Mouse (Mus musculus): Measurements from ENCODE around the gene App. TPM values are rescaled to one million over a fixed set of nuclear protein-coding genes. Genes with fewer than 3 reads are reported as not detected.

Gene App
- total RNA-seq, 2 experiments from 2014 or later: 0.83 to 2.8 TPM

DNA sequence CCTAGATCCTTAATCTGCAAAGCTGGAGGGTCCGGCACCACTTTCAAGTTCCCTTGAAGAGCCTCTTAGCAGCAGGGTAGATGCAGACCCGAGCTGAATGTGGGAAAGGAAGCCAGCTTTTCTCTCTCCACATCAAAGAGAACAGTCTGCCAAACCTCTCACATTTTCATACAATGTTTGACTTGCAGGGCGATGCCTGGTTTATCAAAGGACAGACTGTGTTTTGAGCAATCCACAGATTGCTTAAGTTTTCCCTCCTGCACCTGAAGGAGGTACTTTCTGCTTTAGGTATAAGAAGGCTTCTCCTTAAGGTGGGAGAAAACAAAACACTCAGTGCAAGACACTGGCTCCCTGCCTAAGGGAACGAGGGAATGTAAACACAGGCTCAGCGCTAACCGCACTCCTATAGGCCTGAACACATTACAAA, 178.1 kb downstream of the App start:
- ATAC-seq (replicated peaks; ENCODE audit: low FRiP score, low TSS enrichment, poor library complexity, severe bottlenecking): no peak

- no peak for ATAC-seq (replicated peaks; ENCODE audit: low FRiP score, low TSS enrichment, poor library complexity, severe bottlenecking)
Observed at GRCm38 (mm10) chr16:84992888-84993287, 180.7 kb downstream of the App start.

- ATAC-seq (replicated peaks; ENCODE audit: low FRiP score, low TSS enrichment, poor library complexity, severe bottlenecking): no peak
Observed at GRCm38 (mm10) chr16:84991011-84991410, 182.6 kb downstream of the App start.

GRCm38 (mm10) chr16:84989938-84990337, 183.6 kb downstream of the App start:
- no peak for ATAC-seq (replicated peaks; ENCODE audit: low FRiP score, low TSS enrichment, poor library complexity, severe bottlenecking)

DNA sequence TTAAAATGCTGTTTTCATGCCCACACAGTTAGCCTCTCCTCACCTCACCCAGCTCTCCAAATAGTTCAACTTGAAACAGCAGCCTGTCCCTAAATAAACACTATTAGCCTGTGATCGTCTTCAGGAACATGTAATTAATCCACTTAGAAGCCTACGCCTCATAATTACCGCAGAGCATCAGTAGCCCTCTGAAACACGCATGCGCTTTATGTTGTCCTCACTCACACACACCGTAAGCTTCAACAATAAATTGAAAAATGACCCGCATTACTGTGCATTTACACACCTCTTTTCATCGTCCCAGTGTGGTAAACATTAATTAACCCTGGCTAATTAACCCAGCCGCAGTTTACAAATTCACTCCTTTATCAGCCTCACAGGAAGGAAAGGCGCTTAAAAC, 184.1 kb downstream of the App start:
- ATAC-seq (replicated peaks; ENCODE audit: low FRiP score, low TSS enrichment, poor library complexity, severe bottlenecking): no peak

DNA sequence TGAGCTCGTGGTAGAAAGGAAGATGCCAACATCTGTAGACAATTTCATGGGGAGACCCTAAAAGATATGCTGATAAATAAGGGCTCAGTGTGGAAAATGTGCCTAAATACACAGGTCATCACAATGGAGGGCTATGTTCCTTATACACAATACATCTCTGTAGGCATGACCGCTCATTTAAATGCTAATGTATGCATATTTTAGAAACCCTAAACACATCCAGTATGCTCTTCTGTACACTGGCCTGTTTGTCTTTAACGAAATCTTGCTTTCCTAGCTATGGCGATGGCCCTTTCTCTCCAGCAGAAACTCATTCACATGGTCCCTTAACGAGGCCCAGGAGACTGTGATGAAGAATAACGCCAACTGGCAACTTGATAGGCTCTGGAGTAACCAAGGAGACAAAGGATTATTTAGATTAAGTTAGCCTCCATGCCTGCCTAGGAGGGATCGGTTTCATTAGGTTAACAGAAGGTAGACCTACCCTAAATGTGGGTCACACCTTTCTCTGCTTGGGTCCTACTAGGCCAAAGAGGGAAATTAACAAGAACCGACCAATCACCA, 185.8 kb downstream of the App start:
- no peak for ATAC-seq (replicated peaks; ENCODE audit: low FRiP score, low TSS enrichment, poor library complexity, severe bottlenecking)

- ATAC-seq (replicated peaks; ENCODE audit: low FRiP score, low TSS enrichment, poor library complexity, severe bottlenecking): no peak
Observed at GRCm38 (mm10) chr16:84986016-84986631, 187.4 kb downstream of the App start.

DNA sequence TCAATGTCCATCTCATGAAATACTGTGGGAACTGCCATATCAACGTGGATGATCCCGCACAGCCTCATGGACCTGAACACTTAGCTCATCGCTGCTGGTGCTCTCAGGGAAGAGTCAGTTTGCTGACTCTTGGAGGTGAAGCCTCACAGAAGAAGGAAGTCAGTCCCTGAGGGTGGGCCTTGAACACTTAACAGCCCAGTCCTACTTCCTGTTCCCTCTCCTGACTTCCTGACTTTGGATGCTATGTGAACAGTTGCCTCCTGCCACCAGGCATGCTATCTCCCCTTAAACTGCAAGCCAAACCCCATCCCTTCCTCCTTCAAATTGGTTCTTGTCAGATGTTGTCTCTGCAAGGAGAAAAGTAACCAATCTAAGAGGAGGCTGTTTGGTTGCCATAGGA, 188.2 kb downstream of the App start:
- ATAC-seq (replicated peaks; ENCODE audit: low FRiP score, low TSS enrichment, poor library complexity, severe bottlenecking): no peak

- ATAC-seq (replicated peaks; ENCODE audit: low FRiP score, low TSS enrichment, poor library complexity, severe bottlenecking): no peak
Observed at GRCm38 (mm10) chr16:84983428-84983827, 190.1 kb downstream of the App start.

- ATAC-seq (replicated peaks; ENCODE audit: low FRiP score, low TSS enrichment, poor library complexity, severe bottlenecking): no peak
Observed at GRCm38 (mm10) chr16:84982589-84982988, 191.0 kb downstream of the App start.

- ATAC-seq (replicated peaks; ENCODE audit: low FRiP score, low TSS enrichment, poor library complexity, severe bottlenecking): no peak
Observed at GRCm38 (mm10) chr16:84978589-84978988, 195.0 kb downstream of the App start.

- ATAC-seq (replicated peaks; ENCODE audit: low FRiP score, low TSS enrichment, poor library complexity, severe bottlenecking): no peak
Observed at GRCm38 (mm10) chr16:84974176-84974518, 199.4 kb downstream of the App start.

- no peak for ATAC-seq (replicated peaks; ENCODE audit: low FRiP score, low TSS enrichment, poor library complexity, severe bottlenecking)
Observed at GRCm38 (mm10) chr16:84973446-84974175, 200.0 kb downstream of the App start.

- no peak for ATAC-seq (replicated peaks; ENCODE audit: low FRiP score, low TSS enrichment, poor library complexity, severe bottlenecking)
Observed at GRCm38 (mm10) chr16:84971535-84972330, 201.8 kb downstream of the App start.

- ATAC-seq (replicated peaks; ENCODE audit: low FRiP score, low TSS enrichment, poor library complexity, severe bottlenecking): no peak
Observed at GRCm38 (mm10) chr16:84969026-84969425, 204.5 kb downstream of the App start.

- no peak for ATAC-seq (replicated peaks; ENCODE audit: low FRiP score, low TSS enrichment, poor library complexity, severe bottlenecking)
Observed at GRCm38 (mm10) chr16:84966983-84967382, 206.6 kb downstream of the App start.

GRCm38 (mm10) chr16:84966096-84966495, 207.5 kb downstream of the App start:
- ATAC-seq (replicated peaks; ENCODE audit: low FRiP score, low TSS enrichment, poor library complexity, severe bottlenecking): no peak

GRCm38 (mm10) chr16:84963960-84964359, 209.6 kb downstream of the App start:
- ATAC-seq (replicated peaks; ENCODE audit: low FRiP score, low TSS enrichment, poor library complexity, severe bottlenecking): no peak

- no peak for ATAC-seq (replicated peaks; ENCODE audit: low FRiP score, low TSS enrichment, poor library complexity, severe bottlenecking)
Observed at GRCm38 (mm10) chr16:84963527-84963926, 210.0 kb downstream of the App start.

DNA sequence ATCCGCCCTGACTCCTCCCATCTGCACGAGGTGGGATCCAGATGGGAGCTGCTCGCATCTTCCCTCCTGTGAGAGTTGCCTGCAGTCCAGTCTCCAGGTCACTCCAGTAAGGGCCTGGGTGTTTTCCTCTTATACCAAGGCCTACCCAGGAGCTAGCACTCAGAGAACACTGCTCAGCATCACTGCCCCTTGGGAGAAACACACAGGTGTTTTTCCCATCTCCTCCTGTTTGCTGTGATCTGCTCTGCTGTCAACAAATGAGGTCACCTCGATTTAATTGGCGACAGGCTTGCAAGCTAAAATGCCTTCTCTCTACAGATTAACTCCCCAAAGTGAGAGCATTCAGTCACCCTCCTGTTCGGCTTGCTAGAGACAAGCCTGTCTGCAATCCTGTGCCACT, 216.3 kb downstream of the App start:
- ATAC-seq (replicated peaks; ENCODE audit: low FRiP score, low TSS enrichment, poor library complexity, severe bottlenecking): no peak

Data from megakaryocyte-erythroid progenitor cell, adult 5-6 weeks (primary cell).